Mouse (Mus musculus) hindbrain, embryonic 12.5 days (tissue): ENCODE data around the gene Cacng1. TPM values are rescaled to one million over a fixed set of nuclear protein-coding genes. Genes with fewer than 3 reads are reported as not detected.

Experiments used
- ATAC-seq: fragments of 200-750 bp; cut with Nextera tagmentation; 2 replicates; pipeline ENCODE4 v1.8.0; 2017; ENCODE audit warnings: moderate TSS enrichment; ENCODE audit not compliant: low FRiP score
- H3K27ac ChIP-seq: fragments of 300-500 bp; sonication (generic); 2 replicates; pipeline ENCODE4 v1.5.1; 2016; ENCODE audit warnings: mild to moderate bottlenecking
- H3K27me3 ChIP-seq: fragments of 300-500 bp; sonication (generic); 2 replicates; pipeline ENCODE4 v1.6.1; 2016; ENCODE audit warnings: mild to moderate bottlenecking
- H3K36me3 ChIP-seq: fragments of 300-500 bp; sonication (generic); 2 replicates; pipeline ENCODE4 v1.6.1; 2016; ENCODE audit warnings: mild to moderate bottlenecking
- H3K4me1 ChIP-seq: fragments of 300-500 bp; sonication (generic); 2 replicates; pipeline ENCODE4 v1.6.1; 2016
- H3K4me2 ChIP-seq: fragments of 300-500 bp; sonication (generic); replicated peaks from 2 replicates; pipeline ENCODE4 v1.6.1; 2016; ENCODE audit warnings: mild to moderate bottlenecking
- H3K4me3 ChIP-seq: fragments of 300-500 bp; sonication (generic); 2 replicates; pipeline ENCODE4 v1.5.1; 2016; ENCODE audit warnings: mild to moderate bottlenecking
- H3K9ac ChIP-seq: fragments of 300-500 bp; sonication (generic); 2 replicates; pipeline ENCODE4 v1.6.1; 2016; ENCODE audit warnings: mild to moderate bottlenecking, moderate library complexity
- H3K9me3 ChIP-seq: fragments of 300-500 bp; sonication (generic); replicated peaks from 2 replicates; pipeline ENCODE4 v1.6.1; 2016; ENCODE audit warnings: mild to moderate bottlenecking
- WGBS: fragments of 180-500 bp; shearing (Covaris S2); methylation state at CpG from one replicate; pipeline ENCODE4 v1.1.7; 2016; 5-methylcytosine and 5-hydroxymethylcytosine counted together
- polyA plus RNA-seq: library from polyadenylated mRNA; unstranded; fragments of >200 nt; fragmentation: Nextera tagmentation; extraction: Ambion mirVana; gene quantifications from 2 replicates; pipeline ENCODE4 v1.2.1, GENCODE M21; 2016

Gene Cacng1
- polyA plus RNA-seq, 1 experiment from 2014 or later: 0.50 TPM

DNA sequence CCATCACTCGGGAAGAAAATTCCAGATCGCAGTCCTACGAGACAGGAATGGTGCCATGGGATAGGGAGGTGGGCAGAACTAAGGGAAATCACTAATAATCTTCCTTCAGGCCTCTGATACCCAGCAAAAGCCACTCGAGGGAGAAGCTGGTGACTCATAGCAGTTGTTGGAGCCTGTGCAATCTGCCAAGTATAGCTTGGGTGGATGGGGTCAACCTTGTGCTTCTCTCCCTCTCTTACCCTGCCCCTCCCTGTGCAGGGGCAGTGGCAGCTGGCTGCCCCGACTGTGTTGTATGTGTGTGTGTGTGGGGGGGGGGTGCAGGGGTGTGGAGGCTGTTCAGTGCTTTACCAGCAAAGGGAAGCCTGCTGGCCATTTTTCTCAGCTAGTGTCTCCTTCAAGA is 15.2 kb upstream of the Cacng1 start:
- Histone ChIP-seq H3K4me2 (no peak overlapping the region), H3K27ac (no peak overlapping the region), H3K9ac (no peak overlapping the region), H3K36me3 (peaks cover 48% of the 10 kb centered on the region), H3K4me1 (no peaks in the 10 kb centered on the region), H3K27me3 (no peaks in the 10 kb centered on the region), H3K9me3 (no peaks in the 10 kb centered on the region), H3K4me3 (no peak overlapping the region)
- WGBS: 85% methylated on average over 5 of the region's 5 CpGs
- no peak for ATAC-seq

- WGBS: 79% methylated on average over 4 of the region's 4 CpGs
Measured at GRCm38 (mm10) chr11:107730940-107731339, 14.6 kb upstream of the Cacng1 start.

GRCm38 (mm10) chr11:107729141-107729540 is 12.8 kb upstream of the Cacng1 start:
- Histone ChIP-seq H3K27me3 (no peaks in the 10 kb centered on the region), H3K36me3 (peaks cover 25% of the 10 kb centered on the region), H3K4me3 (no peak overlapping the region), H3K9ac (no peak overlapping the region), H3K4me2 (no peak overlapping the region), H3K4me1 (no peaks in the 10 kb centered on the region), H3K27ac (no peak overlapping the region), H3K9me3 (no peaks in the 10 kb centered on the region)
- ATAC-seq: no peak
- 80% methylated on average over 7 of the region's 7 CpGs for WGBS

More at GRCm38 (mm10) chr11:107730940-107731339, 14.6 kb upstream of the Cacng1 start:
- no peak overlapping the region for H3K4me2 ChIP-seq
- peaks cover 43% of the 10 kb centered on the region for H3K36me3 ChIP-seq
- no peak overlapping the region for H3K9ac ChIP-seq
- H3K4me3 ChIP-seq: no peak overlapping the region
- no peaks in the 10 kb centered on the region for H3K9me3 ChIP-seq
- ATAC-seq: no peak
- H3K27ac ChIP-seq: no peak overlapping the region
- H3K4me1 ChIP-seq: no peaks in the 10 kb centered on the region
- H3K27me3 ChIP-seq: no peaks in the 10 kb centered on the region

DNA sequence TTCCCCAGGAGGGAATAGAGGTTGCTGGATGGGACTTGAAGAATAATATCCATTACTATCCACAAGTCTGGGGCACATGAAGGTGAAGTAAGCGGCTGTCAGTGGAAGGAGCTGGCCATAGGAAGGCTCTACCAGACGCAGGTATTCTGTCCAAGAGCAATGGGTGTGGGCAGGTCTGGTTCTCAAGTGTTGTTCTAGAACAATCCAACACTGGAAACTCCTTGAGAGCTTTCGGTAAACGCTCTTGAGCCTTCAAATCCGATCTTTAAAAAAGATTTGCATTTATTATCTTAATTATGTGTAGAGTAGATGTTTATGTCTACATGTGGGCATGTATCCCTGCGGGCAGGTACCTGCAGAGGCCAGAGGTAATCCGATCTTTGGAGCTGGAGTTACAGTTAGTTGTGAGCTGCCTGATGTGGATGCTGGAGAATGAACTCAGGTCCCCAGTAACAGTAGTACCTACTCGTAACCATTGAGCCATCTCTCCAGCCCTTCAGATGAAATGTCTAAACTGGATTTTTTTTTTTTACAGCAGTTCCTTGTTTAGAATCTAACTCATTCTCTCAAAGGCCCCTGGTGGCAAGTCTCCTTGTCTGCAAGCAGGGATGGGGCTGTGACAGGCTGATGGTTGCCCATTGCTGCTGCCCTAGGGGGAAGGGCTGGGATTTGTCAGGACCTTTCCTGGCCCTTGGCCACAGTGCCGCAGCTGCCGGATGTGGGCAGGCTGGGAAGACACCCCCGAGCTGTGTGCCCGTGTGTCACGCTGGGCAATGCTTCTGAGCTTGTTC is 11.9 kb upstream of the Cacng1 start:
- Histone ChIP-seq H3K9ac (no peak overlapping the region), H3K27ac (no peak overlapping the region), H3K4me3 (no peak overlapping the region), H3K4me2 (no peak overlapping the region), H3K36me3 (peaks cover 17% of the 10 kb centered on the region), H3K9me3 (no peaks in the 10 kb centered on the region), H3K4me1 (no peaks in the 10 kb centered on the region), H3K27me3 (no peaks in the 10 kb centered on the region)
- WGBS: 85% methylated on average over 13 of the region's 13 CpGs
- ATAC-seq: no peak

DNA sequence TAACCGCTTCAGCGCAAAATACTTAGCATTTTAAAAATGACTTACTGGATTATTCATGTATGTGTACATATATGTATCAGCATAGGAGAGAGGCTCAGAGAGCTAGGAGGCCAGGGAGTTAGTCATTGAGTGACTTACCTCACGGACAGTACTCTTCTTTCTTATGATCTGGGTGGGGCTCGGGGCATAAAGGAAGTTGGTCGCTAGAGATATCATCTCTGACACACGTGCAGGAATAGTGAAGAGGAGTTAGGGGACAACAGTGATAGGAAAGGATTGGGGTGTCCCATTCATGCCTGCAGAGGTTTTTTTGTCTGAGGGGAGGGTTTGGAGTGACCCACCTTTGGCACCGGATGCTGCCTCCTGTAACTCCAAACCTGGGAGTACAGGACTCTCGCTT is 8.3 kb upstream of the Cacng1 start:
- ATAC-seq: no peak
- Histone ChIP-seq H3K27me3 (no peaks in the 10 kb centered on the region), H3K27ac (no peak overlapping the region), H3K9me3 (0 out of 2 replicates have a peak, but pooled peaks cover 5% of the 10 kb centered on the region), H3K4me3 (no peak overlapping the region), H3K9ac (no peak overlapping the region), H3K4me1 (no peaks in the 10 kb centered on the region), H3K36me3 (no peaks in the 10 kb centered on the region), H3K4me2 (no peak overlapping the region)
- 93% methylated on average over 8 of the region's 8 CpGs for WGBS

DNA sequence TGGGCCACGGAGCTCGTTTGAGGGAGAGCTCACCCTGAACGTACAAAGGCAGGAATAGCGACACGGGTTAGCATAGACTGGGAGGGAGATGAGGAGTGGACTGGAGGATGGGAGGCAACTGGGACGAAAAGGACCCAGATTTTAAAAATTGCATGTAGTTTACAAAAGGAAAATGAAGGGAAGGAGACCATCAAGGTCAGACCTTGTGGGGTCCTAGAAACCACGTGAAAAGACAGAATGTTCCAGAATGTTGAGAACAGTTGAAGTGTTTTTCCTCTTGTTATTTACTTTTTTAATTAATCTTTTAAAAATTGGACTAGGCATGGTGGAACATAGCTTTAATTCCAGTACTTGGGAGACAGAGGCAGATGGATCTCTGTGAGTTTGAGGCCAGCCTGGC is 4.7 kb upstream of the Cacng1 start:
- no peak for ATAC-seq
- Histone ChIP-seq H3K4me3 (no peak overlapping the region), H3K9ac (no peak overlapping the region), H3K9me3 (0 out of 2 replicates have a peak, but pooled peaks cover 11% of the 10 kb centered on the region), H3K4me2 (no peak overlapping the region), H3K27me3 (no peaks in the 10 kb centered on the region), H3K4me1 (no peaks in the 10 kb centered on the region), H3K36me3 (no peaks in the 10 kb centered on the region), H3K27ac (no peak overlapping the region)
- 81% methylated on average over 7 of the region's 7 CpGs for WGBS

- 0 out of 2 replicates have a peak, but pooled peaks cover 11% of the 10 kb centered on the region for H3K9me3 ChIP-seq
- H3K27me3 ChIP-seq: no peaks in the 10 kb centered on the region
- no peak overlapping the region for H3K4me2 ChIP-seq
- no peak overlapping the region for H3K4me3 ChIP-seq
- no peak overlapping the region for H3K27ac ChIP-seq
- WGBS: 88% methylated on average over 9 of the region's 9 CpGs
- ATAC-seq: no peak
- no peaks in the 10 kb centered on the region for H3K4me1 ChIP-seq
- no peaks in the 10 kb centered on the region for H3K36me3 ChIP-seq
- no peak overlapping the region for H3K9ac ChIP-seq
Measured at GRCm38 (mm10) chr11:107720264-107721021, 4.1 kb upstream of the Cacng1 start.

DNA sequence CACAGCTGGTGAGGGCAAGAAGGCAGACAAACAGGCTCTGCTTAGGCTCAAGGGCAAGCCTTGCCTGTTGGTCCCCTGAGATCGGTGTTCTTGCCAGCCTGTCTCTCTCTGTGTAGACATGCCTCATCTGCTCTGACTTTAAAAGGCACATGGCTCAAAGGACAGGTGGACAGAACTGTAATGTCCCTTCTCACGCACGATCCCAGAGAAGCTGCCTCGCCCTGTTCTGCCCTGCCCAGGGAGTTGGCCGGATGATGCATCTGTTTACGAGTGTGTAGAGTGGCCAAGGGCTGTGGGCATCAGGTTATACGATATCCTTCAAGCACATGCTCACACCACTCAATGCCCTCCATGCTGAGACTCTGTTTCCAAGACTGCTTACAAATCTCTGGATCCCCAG is 2.0 kb downstream of the Cacng1 start:
- Histone ChIP-seq H3K27me3 (peaks cover 4% of the 10 kb centered on the region; the same call in 1 of the 2 replicates), H3K27ac (no peak overlapping the region), H3K4me3 (no peak overlapping the region), H3K9me3 (0 out of 2 replicates have a peak, but pooled peaks cover 5% of the 10 kb centered on the region), H3K9ac (no peak overlapping the region), H3K36me3 (no peaks in the 10 kb centered on the region), H3K4me2 (no peak overlapping the region), H3K4me1 (peaks cover 4% of the 10 kb centered on the region; the same call in 1 of the 2 replicates)
- no peak for ATAC-seq
- WGBS: 68% methylated on average over 7 of the region's 7 CpGs

DNA sequence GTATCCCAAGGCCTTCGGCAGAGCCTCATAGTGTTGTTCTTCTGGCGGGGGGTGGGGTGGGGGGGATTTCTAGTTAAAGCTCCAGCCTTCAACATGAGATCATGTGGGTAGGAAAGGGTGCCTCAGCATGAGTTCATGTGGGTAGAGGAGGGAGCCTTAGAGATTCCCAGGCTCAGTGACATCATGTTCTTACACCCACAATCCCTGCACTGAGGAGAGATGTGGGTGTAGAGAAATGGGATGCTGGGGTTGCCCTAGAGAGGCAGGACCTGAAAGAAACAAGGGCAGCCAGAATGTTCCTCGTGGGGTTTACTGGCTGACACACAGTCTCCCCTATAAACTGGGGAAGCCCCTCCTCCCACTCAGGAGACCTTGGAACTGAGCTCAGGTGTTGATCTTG is 5.9 kb downstream of the Cacng1 start:
- WGBS: 77% methylated on average over 3 of the region's 3 CpGs
- H3K27ac ChIP-seq: no peak overlapping the region
- no peaks in the 10 kb centered on the region for H3K9me3 ChIP-seq
- no peak for ATAC-seq
- H3K9ac ChIP-seq: no peak overlapping the region
- H3K4me1 ChIP-seq: peaks cover 18% of the 10 kb centered on the region
- no peak overlapping the region for H3K4me2 ChIP-seq
- H3K27me3 ChIP-seq: peaks cover 4% of the 10 kb centered on the region; the same call in 1 of the 2 replicates
- H3K4me3 ChIP-seq: no peak overlapping the region
- H3K36me3 ChIP-seq: no peaks in the 10 kb centered on the region

DNA sequence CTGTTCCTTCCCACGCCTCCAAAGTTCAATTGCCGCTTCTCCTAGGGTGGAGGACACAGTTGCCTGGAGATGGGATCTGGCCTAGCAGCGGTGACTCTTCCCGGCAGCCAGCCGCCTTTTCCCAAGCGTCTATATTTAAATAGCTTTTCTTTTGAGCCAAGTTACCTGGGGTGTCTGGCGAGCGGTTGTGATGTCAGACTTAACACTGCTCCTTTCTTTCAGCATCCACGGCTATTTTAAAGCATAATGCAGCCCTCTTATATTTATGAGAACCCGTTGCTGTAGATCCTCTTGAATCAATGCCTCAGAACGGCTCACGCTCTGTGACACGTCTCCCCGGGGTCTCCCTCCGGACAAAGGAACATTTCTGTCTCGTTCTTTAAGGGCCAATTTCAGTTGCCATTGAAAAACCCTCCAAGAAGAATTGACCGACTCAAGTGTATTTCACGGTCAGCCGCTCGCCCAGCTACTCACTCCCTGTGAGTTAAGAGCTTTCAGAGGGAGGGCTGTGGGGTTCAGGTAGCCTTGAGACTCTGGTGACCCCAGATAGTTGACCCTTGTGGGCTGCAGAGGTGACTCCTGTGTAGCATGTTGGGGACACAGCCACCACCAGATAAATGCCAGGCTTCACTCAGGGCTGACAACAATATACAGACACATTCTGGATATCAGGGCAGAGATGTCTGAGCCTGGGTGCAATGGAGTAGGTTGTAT is 8.3 kb downstream of the Cacng1 start:
- Histone ChIP-seq H3K4me3 (no peak overlapping the region), H3K36me3 (no peaks in the 10 kb centered on the region), H3K27me3 (no peaks in the 10 kb centered on the region), H3K9ac (no peak overlapping the region), H3K9me3 (no peaks in the 10 kb centered on the region), H3K27ac (peak overlapping the region; percentile 70), H3K4me2 (peak overlapping the region; percentile 8; the same call in 1 of the 2 replicates), H3K4me1 (peaks cover 31% of the 10 kb centered on the region)
- 27% methylated on average over 20 of the region's 20 CpGs for WGBS
- peak; percentile 68 for ATAC-seq

- no peaks in the 10 kb centered on the region for H3K27me3 ChIP-seq
- H3K36me3 ChIP-seq: no peaks in the 10 kb centered on the region
- no peak overlapping the region for H3K4me2 ChIP-seq
- 64% methylated on average over 11 of the region's 11 CpGs for WGBS
- ATAC-seq: no peak
- H3K27ac ChIP-seq: no peak overlapping the region
- no peak overlapping the region for H3K4me3 ChIP-seq
- peaks cover 32% of the 10 kb centered on the region for H3K4me1 ChIP-seq
- H3K9me3 ChIP-seq: no peaks in the 10 kb centered on the region
- H3K9ac ChIP-seq: no peak overlapping the region
Measured at GRCm38 (mm10) chr11:107705476-107706074, 10.7 kb downstream of the Cacng1 start.

DNA sequence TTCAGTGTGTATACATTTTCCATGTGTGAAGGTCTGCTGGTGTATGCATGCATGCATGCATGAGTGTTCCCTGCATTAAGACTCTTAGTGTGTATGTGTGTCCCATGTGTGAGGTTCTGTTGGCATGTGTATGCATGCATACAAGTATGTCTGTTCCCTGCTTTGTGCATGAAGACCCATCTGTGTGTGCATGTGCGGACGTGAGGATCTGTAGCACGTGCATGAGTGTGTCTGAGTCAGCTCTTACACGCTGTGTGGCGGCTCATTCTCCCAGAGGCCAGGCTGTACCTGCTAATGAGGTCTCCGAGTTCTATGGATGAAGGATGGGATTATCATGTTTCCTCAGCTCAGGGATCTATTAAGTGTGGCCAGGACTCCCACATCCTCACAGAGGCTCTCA is 11.3 kb downstream of the Cacng1 start:
- Histone ChIP-seq H3K4me1 (peaks cover 32% of the 10 kb centered on the region), H3K36me3 (no peaks in the 10 kb centered on the region), H3K9me3 (no peaks in the 10 kb centered on the region), H3K27ac (no peak overlapping the region), H3K27me3 (no peaks in the 10 kb centered on the region), H3K9ac (no peak overlapping the region), H3K4me2 (no peak overlapping the region), H3K4me3 (no peak overlapping the region)
- WGBS: 62% methylated on average over 6 of the region's 6 CpGs
- ATAC-seq: no peak
